Mouse (Mus musculus): Measurements from ENCODE around the gene Plxnc1. TPM values are rescaled to one million over a fixed set of nuclear protein-coding genes. Genes with fewer than 3 reads are reported as not detected.

Gene Plxnc1
- polyA plus RNA-seq, 1 experiment from 2014 or later = 2.4 TPM

GRCm38 (mm10) chr10:94974345-94975098, 29.9 kb upstream of the Plxnc1 start:
- no peaks in the 10 kb centered on the region for H3K27me3 ChIP-seq
- no peak overlapping the region for H3K27ac ChIP-seq
- H3K4me3 ChIP-seq = no peak overlapping the region
- no peaks in the 10 kb centered on the region for H3K36me3 ChIP-seq
- no peak overlapping the region for H3K9ac ChIP-seq
- peaks cover 10% of the 10 kb centered on the region for H3K4me1 ChIP-seq
- H3K9me3 ChIP-seq = peaks cover 7% of the 10 kb centered on the region; the same call in 1 of the 2 replicates
- no peak overlapping the region for H3K4me2 ChIP-seq
- no peak for ATAC-seq (ENCODE audit: insufficient number of reproducible peaks, insufficient read depth, low FRiP score, low TSS enrichment, low read depth)
- 60% methylated on average over 9 of the region's 9 CpGs for WGBS

DNA sequence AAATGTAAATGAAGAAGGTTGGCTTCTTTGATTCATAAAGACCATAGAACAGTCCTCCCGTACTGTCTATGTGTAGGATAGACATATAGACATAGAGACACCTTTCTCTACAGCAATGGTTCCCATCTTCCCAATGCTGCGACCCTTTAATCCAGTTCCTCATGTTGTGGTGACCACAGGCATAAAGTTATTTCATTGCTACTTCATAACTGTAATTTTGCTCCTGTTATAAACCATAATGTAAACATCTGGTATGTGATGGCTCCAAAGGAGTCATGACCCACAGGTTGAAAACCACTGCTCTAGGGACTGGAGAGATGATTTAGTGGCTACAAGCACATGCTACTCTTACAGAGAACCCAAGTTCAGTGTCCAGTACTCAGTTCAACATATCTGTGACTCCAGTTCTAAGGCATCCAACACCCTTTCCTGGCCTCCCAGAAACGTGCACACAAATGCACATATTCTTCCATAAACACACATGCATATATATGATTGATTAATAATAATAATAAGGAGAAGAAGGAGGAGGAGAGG, 27.1 kb upstream of the Plxnc1 start:
- Histone ChIP-seq H3K36me3 (no peaks in the 10 kb centered on the region), H3K9ac (no peak overlapping the region), H3K9me3 (peaks cover 7% of the 10 kb centered on the region; the same call in 1 of the 2 replicates), H3K4me2 (no peak overlapping the region), H3K4me3 (no peak overlapping the region), H3K27me3 (no peaks in the 10 kb centered on the region), H3K4me1 (peaks cover 10% of the 10 kb centered on the region), H3K27ac (no peak overlapping the region)
- 75% methylated on average over 3 of the region's 3 CpGs for WGBS
- no peak for ATAC-seq (ENCODE audit: insufficient number of reproducible peaks, insufficient read depth, low FRiP score, low TSS enrichment, low read depth)

- Histone ChIP-seq H3K27ac (no peak overlapping the region), H3K9me3 (peaks cover 7% of the 10 kb centered on the region; the same call in 1 of the 2 replicates), H3K4me2 (no peak overlapping the region), H3K9ac (no peak overlapping the region), H3K27me3 (no peaks in the 10 kb centered on the region), H3K4me3 (no peak overlapping the region), H3K36me3 (no peaks in the 10 kb centered on the region), H3K4me1 (peaks cover 5% of the 10 kb centered on the region; the same call in 1 of the 2 replicates)
- no peak for ATAC-seq (ENCODE audit: insufficient number of reproducible peaks, insufficient read depth, low FRiP score, low TSS enrichment, low read depth)
- WGBS = 68% methylated on average over 6 of the region's 6 CpGs
These were observed 25.6 kb upstream of the Plxnc1 start for GRCm38 (mm10) chr10:94970221-94970620.

- Histone ChIP-seq H3K27me3 (no peaks in the 10 kb centered on the region), H3K4me1 (no peaks in the 10 kb centered on the region), H3K4me3 (no peak overlapping the region), H3K9me3 (peaks cover 4% of the 10 kb centered on the region; the same call in 1 of the 2 replicates), H3K36me3 (no peaks in the 10 kb centered on the region), H3K4me2 (no peak overlapping the region), H3K27ac (no peak overlapping the region), H3K9ac (no peak overlapping the region)
- 86% methylated on average over 7 of the region's 7 CpGs for WGBS
- no peak for ATAC-seq (ENCODE audit: insufficient number of reproducible peaks, insufficient read depth, low FRiP score, low TSS enrichment, low read depth)
These were observed 22.8 kb upstream of the Plxnc1 start for GRCm38 (mm10) chr10:94967468-94967867.

- H3K36me3 ChIP-seq = no peaks in the 10 kb centered on the region
- H3K4me1 ChIP-seq = no peaks in the 10 kb centered on the region
- 91% methylated on average over 7 of the region's 7 CpGs for WGBS
- ATAC-seq (ENCODE audit: insufficient number of reproducible peaks, insufficient read depth, low FRiP score, low TSS enrichment, low read depth) = no peak
- H3K27ac ChIP-seq = no peak overlapping the region
- H3K9me3 ChIP-seq = peaks cover 4% of the 10 kb centered on the region; the same call in 1 of the 2 replicates
- H3K4me2 ChIP-seq = no peak overlapping the region
- H3K27me3 ChIP-seq = no peaks in the 10 kb centered on the region
- no peak overlapping the region for H3K9ac ChIP-seq
- no peak overlapping the region for H3K4me3 ChIP-seq
These were observed 22.2 kb upstream of the Plxnc1 start for GRCm38 (mm10) chr10:94966789-94967188.

DNA sequence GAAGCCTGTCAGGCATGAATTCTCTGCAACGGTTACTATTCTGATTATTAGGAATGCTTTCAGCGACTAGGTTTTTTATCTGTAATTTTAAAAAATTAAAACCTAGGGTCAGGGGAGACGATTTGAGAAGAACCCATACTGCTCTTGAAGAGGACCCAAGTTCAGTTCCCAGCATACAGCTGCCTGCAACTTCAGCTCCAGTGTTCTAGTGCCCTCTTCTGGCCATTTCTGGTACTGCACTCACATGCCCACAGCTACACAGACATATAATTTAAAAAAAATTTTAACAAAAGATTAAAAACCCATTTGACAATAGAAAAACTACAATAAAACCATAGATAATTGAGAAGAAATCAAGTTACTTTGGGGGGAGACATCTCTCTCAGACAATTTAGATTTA, 20.5 kb upstream of the Plxnc1 start:
- Histone ChIP-seq H3K4me3 (no peak overlapping the region), H3K36me3 (no peaks in the 10 kb centered on the region), H3K4me2 (no peak overlapping the region), H3K27me3 (no peaks in the 10 kb centered on the region), H3K4me1 (no peaks in the 10 kb centered on the region), H3K27ac (no peak overlapping the region), H3K9me3 (peaks cover 4% of the 10 kb centered on the region; the same call in 1 of the 2 replicates), H3K9ac (no peak overlapping the region)
- 94% methylated on average over 3 of the region's 3 CpGs for WGBS
- no peak for ATAC-seq (ENCODE audit: insufficient number of reproducible peaks, insufficient read depth, low FRiP score, low TSS enrichment, low read depth)

DNA sequence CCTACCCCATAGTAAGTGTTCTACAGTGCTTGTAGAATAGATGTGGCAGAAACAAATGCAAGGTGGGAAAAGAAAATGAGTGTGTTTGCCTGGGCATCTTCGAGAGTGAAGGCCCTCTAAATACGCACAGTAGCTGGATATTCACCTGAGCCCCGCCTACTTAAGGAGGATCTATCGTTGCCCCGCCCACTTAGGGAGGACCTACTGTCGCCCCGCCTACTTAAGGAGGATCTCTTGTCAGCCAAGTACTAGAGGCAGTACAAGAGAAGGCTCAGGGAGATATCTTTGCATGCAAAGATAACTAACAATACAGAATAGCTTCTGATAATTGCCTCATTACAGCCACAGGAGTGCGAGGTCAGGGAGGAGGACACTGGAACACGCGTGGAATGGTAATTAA, 17.4 kb upstream of the Plxnc1 start:
- H3K4me3 ChIP-seq = no peak overlapping the region
- no peaks in the 10 kb centered on the region for H3K4me1 ChIP-seq
- peaks cover 4% of the 10 kb centered on the region; the same call in 1 of the 2 replicates for H3K9me3 ChIP-seq
- no peaks in the 10 kb centered on the region for H3K36me3 ChIP-seq
- no peak overlapping the region for H3K4me2 ChIP-seq
- H3K27me3 ChIP-seq = no peaks in the 10 kb centered on the region
- WGBS = 84% methylated on average over 10 of the region's 10 CpGs
- ATAC-seq (ENCODE audit: insufficient number of reproducible peaks, insufficient read depth, low FRiP score, low TSS enrichment, low read depth) = no peak
- no peak overlapping the region for H3K9ac ChIP-seq
- H3K27ac ChIP-seq = no peak overlapping the region

DNA sequence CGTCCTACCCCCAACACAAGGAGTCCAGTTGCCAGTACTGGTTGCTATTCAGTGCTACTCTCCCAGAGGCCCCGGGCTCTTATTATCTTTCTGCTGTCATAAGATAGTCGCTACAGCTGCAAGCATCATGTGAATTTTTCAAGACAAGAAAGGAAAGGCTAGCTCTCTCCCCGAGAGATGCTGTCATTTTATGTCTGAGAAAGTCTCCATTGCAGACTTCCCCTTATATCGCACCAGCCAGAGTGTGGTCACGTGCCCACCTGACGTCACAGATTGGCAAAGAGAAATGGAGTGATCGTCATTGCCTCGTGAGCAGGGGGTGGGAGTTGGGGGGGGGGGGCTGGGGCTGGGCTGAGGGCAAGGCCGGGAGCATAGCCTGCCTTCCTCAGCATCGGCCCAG, 16.6 kb upstream of the Plxnc1 start:
- no peak for ATAC-seq (ENCODE audit: insufficient number of reproducible peaks, insufficient read depth, low FRiP score, low TSS enrichment, low read depth)
- H3K9me3 ChIP-seq = peaks cover 4% of the 10 kb centered on the region; the same call in 1 of the 2 replicates

DNA sequence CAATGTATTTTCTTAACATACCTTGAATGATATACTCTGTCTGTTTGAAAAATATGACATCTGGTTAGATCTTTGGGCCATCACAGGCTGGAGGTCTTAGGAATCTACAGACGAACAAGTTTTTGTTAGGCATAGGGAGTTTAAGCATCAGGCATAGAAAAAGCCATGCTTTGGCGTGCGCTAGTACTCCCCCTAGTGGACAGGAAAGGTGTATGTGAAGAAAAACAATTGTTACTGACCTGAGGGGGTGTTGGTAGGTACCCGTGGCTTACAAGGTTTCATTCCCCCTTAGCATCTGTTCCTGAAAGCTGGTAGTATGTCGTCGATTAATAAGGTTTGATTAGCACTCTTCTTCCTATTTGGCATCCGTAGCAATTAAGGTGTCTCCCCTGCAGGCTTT, 13.7 kb upstream of the Plxnc1 start:
- no peak overlapping the region for H3K4me3 ChIP-seq
- no peaks in the 10 kb centered on the region for H3K9me3 ChIP-seq
- no peak for ATAC-seq (ENCODE audit: insufficient number of reproducible peaks, insufficient read depth, low FRiP score, low TSS enrichment, low read depth)
- 6% methylated on average over 7 of the region's 7 CpGs for WGBS
- no peaks in the 10 kb centered on the region for H3K36me3 ChIP-seq
- no peak overlapping the region for H3K27ac ChIP-seq
- no peaks in the 10 kb centered on the region for H3K27me3 ChIP-seq
- no peak overlapping the region for H3K9ac ChIP-seq
- H3K4me1 ChIP-seq = no peaks in the 10 kb centered on the region
- H3K4me2 ChIP-seq = no peak overlapping the region

More for the DNA sequence above, 16.6 kb upstream of the Plxnc1 start:
- no peak overlapping the region for H3K27ac ChIP-seq
- no peak overlapping the region for H3K4me3 ChIP-seq
- H3K27me3 ChIP-seq = no peaks in the 10 kb centered on the region
- 82% methylated on average over 11 of the region's 11 CpGs for WGBS
- H3K4me2 ChIP-seq = no peak overlapping the region
- no peaks in the 10 kb centered on the region for H3K36me3 ChIP-seq
- H3K9ac ChIP-seq = no peak overlapping the region
- H3K4me1 ChIP-seq = no peaks in the 10 kb centered on the region

DNA sequence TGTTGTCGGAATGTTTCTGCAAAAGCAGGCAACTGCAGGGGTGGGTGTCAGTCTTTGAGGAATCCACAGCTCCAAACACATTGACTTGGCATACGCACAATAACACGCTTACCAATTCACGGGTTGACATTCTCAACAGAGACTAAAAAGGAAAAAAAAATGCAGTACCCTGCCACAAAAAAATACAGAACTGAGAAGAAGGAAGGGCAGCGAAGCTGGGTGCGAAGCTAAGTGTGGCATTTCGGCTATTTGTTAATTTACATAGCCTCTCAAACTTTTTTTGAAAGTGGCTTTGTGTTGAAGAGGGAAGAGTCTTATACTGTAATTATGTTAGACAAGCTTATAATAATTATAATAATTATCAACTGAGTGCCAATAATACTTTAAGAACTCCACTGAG, 13.1 kb upstream of the Plxnc1 start:
- no peak for ATAC-seq (ENCODE audit: insufficient number of reproducible peaks, insufficient read depth, low FRiP score, low TSS enrichment, low read depth)

DNA sequence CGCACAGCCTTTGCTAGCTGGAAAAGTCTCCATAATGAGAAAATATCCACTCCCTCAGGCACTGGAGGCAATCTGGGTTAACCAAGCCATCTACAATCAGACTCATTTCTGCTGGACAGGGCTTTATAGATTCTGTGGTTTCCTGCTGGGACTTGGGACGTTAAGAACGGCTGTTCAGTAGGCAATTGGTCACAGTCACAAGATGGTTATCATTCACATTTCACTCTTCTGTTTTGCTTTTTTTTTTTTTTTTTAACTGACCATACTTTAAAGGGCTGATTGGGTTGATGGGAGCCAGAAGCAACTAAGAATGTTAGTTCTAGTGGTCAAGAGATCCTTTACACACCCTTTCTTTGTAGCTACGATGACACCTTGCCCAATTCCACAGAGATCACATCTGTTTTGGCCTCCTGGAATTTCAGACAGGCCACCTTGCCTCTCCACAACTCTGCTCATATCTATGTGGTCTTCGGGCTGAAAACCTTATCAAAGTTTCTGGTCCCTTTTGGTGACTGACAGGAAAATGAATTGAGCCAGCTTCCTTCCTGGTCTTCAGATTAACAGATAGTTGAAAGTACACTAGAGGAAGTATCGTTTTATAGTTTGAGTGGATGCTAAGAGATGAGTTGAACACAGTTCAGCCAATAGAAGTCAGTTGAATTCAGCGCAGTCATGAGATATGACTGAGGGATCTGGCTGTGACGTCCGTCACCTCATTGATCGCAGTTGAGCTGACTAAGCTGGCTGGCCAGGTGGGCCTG, 3.5 kb upstream of the Plxnc1 start:
- 73% methylated on average over 10 of the region's 10 CpGs for WGBS
- H3K4me2 ChIP-seq = no peak overlapping the region
- no peak for ATAC-seq (ENCODE audit: insufficient number of reproducible peaks, insufficient read depth, low FRiP score, low TSS enrichment, low read depth)

More for the DNA sequence above, 13.1 kb upstream of the Plxnc1 start:
- no peak overlapping the region for H3K4me3 ChIP-seq
- no peaks in the 10 kb centered on the region for H3K36me3 ChIP-seq
- no peak overlapping the region for H3K9ac ChIP-seq
- no peaks in the 10 kb centered on the region for H3K9me3 ChIP-seq
- no peak overlapping the region for H3K27ac ChIP-seq
- WGBS = 85% methylated on average over 7 of the region's 7 CpGs
- no peak overlapping the region for H3K4me2 ChIP-seq
- no peaks in the 10 kb centered on the region for H3K4me1 ChIP-seq
- H3K27me3 ChIP-seq = no peaks in the 10 kb centered on the region

More for the DNA sequence above, 3.5 kb upstream of the Plxnc1 start:
- Histone ChIP-seq H3K27ac (no peak overlapping the region), H3K4me3 (no peak overlapping the region), H3K9ac (no peak overlapping the region), H3K9me3 (no peaks in the 10 kb centered on the region), H3K4me1 (peaks cover 18% of the 10 kb centered on the region), H3K27me3 (peaks cover 38% of the 10 kb centered on the region), H3K36me3 (no peaks in the 10 kb centered on the region)

Measured in embryonic facial prominence, embryonic 13.5 days (tissue).